Mouse (Mus musculus) fibroblast of lung, adult 2 months (primary cell): ENCODE measurements around the gene Tubb3.
"Not testable (repeated sequence)": the region's sequence is repeated elsewhere in the genome, so short reads cannot be mapped to it uniquely, and the experiment has no call there.

ENCODE experiments used
- DNase-seq: peaks from one replicate; pipeline ENCODE4 v3.0.0-alpha.2; 2011; ENCODE audit warnings: low read depth

Tubb3 gene

DNA sequence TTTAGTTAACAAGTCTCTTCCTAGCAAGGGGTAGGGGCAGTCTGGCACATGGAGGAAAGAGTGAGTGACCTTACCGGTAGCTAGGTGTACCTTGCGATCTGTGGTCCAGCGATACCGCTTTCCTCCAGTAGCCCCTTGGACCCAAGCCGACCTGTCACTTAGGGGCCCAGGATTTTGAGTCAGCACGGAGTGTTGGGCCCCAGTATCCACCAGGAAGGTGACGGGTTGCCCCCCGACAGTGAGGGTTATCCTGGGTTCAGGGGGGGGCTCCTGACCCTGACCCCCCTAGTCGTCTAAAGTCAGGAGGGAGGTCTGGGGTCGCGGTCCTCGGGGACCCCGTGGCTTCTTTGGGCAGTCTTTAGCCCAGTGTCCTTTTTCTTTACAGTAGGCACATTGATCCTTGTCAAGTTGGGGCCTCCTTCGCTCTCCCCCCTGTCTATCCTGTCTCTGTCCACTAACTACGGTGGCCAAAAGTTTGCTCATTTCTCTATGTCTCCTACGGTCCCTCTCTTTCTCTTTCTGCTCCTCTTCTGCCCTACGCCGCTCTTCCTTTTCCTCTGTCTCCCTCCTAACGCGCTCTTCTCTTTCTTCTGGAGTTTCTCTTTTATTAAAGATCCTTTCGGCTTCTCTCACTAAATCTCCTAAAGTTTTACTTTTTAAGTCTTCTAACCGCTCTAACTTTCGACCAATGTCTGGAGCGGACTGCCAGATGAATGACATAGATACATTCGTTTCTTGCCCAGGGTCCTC, 20.6 kb downstream of the Tubb3 start:
- no peak for DNase-seq

DNA sequence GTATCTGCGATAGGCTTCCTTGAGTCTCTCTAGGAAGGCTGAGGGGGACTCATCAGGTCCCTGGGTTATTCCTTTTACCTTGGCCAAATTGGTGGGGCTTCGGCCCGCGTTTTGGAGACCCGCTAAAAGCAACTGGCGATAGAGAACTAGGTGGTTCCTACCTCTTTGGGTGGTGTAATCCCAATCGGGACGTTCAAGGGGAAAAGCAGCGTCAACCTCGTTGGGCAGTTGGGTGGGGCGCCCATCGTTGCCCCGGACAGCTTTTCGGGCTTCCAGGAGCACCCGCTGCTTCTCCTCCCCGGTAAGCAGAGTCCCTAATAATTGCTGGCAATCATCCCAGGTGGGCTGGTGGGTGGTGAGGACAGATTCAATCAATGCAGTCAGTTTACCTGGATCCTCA, 21.2 kb downstream of the Tubb3 start:
- DNase-seq, result no peak

DNA sequence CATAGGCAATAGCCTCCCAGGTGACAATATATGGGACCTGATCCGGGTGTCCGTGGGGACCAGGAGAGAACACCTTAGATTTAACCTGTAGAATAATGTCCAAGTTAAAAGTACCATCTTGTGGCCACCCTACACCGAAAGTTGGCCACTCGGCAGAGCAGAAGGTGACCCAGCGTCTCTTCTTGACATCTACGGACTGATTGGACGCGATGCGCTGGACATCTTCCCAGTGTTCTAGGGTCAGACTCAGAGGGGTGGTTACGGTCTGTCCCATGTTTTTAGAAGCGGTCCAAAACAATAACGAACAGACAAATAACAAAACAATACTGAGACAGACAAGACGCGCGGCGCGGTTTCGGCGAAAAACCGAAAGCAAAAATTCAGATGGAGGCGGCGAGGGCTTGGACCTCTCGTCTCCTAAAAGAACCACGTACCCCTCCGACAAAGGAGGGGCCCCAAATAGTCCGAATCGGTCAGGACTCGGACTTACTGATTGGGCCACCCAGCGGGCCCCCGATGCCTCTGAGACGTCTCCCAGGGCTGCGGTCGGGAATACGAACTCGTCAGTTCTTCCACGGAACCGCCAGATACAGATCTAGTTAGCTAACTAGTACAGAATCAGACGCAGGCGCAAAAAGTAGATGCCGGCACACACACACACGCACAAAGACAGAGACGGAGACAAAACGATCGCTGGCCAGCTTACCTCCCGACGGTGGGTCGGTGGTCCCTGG, 22.2 kb downstream of the Tubb3 start:
- not testable (repeated sequence) for DNase-seq

DNA sequence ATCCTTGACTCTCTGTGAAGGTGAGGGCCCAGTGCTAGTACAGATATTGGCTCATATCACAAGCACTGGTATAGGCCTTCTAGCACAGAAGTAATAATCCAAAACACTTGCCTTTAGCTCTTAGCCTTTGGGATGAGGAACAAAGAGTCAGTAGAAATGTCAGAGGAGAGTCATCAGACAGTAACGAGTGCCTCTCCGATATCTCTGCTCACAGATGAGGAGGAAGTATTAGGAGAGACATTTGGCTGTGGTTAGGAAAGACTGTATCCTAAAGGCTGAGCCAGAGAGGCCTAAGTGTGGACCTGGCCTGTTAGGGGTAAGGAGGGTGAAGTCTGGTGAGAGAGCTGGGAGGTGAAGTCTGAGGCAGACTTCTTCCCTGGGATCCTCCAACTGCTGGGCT, 30.6 kb downstream of the Tubb3 start:
- DNase-seq, result no peak

DNA sequence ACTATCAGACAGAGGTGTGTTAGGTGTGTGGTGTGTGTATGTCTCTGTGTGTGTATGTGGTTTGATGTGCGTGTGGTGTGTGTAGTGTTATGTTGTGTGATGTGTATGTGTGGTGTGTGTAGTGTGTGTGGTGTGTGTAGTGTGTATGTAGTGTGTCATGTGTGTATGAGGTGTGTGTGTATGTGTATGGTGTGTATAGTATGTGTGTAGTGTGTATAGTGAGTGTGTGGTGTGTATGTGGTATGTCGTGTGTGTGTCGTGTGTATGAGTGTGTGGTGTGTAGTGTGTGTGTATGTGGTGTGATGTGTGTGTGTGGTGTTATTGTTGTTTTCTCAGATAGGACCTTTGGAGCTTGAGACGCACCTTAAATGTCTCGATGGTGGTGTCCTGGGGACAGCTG, 31.1 kb downstream of the Tubb3 start:
- no peak for DNase-seq

DNA sequence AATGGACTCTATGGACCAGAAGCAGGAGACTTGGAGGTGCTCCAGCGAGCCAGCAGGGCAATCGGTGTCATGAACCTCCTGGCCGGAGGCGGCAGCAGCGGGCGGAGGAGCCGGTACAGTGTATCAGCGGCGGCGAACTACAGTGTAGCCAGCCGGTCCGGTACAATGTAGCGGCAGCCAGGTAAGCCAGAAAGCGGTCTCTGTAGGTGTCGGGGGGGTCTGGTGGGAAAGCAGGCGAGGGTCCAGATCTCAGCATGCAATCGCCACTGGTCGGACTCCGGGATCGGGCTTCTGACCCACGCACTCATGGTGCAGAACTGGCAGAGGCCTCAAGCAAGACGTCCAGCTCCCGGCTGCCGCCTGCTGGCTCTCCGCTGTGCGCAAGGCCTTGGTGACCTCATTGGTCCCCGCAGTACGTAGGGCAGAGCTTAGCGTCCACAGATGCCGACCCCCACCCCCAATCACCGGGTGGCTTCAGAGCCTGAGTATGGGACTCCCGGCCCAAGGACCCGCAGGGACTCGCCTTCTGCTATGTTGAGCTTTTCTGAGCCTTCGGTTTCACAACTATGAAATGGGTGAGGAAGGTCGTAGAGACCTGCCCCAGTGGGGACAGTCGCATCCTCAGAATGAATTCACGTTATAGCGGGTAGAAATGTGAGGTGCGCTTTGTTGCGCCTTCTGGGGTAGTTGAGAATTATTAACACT, 31.8 kb downstream of the Tubb3 start:
- peak; percentile 90 for DNase-seq

DNA sequence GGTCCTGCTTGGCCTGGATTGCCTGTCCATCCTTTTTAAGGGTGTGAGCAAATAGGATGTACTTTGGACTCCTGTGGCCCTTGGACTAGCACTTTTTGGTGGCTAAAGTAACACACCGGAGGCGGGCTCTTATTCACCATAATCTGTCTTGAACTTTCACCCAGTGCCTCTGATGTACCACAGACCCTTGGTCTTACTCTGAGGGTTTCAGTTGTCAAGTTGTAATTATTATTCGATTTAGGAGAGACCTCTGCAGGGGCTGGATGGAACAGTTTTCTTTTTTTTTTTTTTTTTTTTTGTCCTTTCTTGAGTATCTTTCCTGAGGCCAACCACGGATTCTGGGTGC, 32.3 kb downstream of the Tubb3 start:
- no peak for DNase-seq

DNA sequence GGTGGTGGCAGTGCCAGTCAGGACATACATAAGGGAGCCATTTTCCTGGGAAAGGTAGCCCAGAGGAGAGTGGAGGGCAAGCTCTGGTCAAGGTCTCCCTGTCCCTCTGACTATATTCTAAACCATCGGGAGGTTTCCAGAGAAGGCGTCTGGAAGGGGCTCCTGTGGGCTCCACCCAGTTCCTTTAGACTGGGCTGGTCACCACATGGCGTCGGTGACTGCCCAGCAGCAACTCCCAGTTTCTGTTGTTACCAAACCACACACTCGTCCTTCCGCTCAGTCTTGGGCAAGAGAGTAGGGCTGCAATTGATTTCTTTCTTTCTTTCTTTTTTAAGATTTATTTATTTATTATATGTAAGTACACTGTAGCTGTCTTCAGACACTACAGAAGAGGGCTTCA, 32.9 kb downstream of the Tubb3 start:
- no peak for DNase-seq

DNA sequence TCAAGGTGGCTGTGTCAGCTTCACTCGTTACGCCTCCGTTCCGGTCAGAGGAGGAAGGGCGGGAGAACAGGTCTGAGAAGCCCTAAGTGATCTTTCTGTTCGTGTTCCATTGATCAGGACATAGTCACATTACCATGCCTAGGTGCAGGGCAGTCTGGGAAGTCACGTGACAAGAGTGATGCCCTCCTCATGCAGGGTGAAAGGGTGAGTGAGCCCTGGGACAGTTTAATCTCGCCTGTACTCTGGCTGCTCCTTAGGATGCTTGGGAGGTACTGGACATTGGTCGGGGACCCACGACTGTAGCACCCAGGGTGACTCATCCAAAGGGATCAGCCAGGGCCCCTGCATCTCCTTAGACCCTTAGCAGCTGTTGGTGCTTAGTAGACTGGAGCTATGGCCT, 34.8 kb downstream of the Tubb3 start:
- no peak for DNase-seq

DNA sequence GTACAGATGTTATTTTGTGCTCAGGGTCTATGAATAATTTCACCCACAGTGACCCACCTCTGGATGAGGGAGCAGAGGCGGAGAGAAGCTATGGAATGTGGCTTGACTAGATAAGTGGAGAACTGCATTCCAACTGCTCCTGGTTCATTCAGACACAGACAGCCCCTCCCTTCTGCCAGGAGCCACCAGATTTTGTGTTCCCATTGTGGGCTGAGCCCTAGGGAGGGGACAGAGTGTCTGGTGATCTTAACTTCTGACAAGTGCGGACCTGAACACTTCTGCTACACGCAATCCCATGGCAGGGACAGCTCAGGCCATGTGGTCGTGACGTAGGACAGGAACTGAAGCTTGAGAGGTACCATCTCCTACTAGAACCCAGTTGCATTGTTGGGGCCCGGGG, 35.6 kb downstream of the Tubb3 start:
- DNase-seq, result no peak

DNA sequence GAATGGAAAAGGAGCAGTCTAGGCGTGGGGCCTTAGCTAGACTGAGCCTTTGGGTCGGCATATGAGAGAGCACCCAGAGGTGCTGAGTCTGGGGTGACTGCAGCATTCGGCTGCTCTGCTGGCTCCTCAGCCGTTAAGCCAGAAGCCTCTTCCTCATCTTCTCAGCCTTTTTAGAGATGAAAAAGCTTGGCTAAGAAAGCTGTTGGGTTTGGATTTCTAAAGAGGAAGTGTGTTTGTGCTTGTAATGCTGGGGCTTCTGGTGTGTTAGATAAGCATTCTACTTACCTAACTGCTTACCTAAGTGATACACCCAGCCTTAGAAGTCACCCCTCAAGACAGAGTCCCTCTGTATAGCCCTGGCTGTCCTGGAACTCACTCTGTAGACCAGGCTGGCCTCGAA, 39.6 kb downstream of the Tubb3 start:
- DNase-seq, result no peak

DNA sequence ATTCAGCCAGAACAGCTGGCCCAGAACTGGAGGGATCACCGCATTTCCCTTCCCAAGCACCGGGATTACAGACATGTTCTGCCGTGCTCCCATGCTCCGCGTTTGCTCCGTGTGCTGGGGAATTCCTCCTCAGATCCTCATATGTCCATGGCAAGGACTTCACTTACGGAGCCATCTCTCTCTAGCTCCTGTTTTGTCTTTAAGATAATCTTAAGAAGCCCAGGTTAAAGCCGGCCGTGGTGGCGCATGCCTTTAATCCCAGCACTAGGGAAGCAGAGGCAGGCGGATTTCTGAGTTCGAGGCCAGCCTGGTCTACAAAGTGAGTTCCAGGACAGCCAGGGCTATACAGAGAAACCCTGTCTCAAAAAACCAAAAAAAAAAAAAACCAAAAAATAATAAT, 40.5 kb downstream of the Tubb3 start:
- not testable (repeated sequence) for DNase-seq

DNA sequence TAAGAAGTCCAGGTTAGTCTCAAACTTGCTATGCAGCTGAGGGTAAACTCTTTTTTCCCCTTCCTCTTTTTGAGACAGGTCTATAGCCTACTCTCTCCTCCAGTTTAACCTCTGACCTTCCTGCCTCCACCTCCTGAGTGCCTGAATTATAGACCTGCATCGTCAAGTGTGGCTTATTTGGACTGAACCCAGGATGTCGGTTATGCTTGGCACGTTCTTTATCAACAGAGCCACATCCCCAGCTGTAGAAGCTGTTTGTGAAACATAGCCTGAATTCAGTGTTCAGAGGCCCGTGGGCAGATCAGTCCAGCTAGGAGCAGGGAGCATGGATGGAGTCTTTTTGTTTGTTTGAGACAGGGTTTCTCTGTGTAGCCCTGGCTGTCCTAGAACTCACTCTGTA, 40.9 kb downstream of the Tubb3 start:
- no peak for DNase-seq

DNA sequence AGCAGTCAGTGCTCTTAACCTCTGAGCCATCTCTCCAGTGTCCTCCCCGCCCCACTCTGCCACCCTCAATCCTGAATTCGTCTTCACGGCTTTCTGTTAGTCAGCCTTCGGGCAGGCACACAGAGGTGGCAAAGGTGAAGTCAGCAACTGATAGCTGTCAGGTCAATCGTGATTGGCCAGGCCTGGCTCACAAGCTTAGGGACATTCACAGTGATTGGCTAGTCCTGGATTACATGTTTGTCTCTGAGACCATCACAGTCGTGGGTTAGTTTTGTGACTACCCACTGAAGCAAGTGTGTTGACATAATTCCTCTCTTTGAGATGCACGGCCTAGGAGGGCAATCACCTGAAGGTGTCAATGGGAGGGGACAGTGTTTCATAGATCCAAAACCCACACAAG, 42.1 kb downstream of the Tubb3 start:
- DNase-seq, result no peak

DNA sequence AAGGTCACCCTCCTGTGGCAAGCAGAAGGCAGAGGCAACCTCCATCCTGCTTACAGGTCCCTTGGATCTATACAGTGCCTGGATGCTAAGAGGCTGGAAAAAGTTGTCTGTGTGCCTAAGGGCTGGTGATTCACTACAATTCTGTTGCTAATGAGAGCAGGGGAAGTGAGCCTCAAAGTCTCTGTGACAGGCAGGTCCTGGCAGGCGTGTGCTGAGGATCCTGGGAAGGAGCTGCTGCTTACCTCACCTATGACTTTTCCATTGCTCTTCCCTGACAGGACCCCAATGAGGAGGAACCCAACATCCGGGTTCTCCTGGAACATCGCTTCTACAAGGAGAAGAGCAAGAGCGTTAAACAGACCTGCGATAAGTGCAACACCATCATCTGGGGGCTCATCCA, 42.7 kb downstream of the Tubb3 start:
- DNase-seq, result no peak

DNA sequence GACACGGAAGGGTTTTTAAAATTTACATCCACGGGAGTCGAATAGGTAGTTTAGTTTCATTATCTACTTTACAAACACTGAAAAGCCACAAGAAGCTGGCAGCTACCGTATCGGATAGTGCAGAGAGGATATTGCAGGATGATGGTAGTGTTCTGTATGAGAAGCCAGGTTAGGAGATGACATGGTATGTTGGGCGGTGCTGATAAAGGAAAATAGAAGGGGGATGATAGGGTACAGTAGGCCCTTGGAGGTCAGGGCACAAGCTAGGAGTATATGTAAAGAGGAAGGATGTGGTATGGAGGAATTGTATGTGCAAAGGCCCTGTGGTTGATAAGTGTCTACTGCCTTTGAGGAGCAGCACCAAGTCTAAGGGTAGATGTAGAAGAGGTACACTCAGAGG, 43.3 kb downstream of the Tubb3 start:
- DNase-seq, result no peak

DNA sequence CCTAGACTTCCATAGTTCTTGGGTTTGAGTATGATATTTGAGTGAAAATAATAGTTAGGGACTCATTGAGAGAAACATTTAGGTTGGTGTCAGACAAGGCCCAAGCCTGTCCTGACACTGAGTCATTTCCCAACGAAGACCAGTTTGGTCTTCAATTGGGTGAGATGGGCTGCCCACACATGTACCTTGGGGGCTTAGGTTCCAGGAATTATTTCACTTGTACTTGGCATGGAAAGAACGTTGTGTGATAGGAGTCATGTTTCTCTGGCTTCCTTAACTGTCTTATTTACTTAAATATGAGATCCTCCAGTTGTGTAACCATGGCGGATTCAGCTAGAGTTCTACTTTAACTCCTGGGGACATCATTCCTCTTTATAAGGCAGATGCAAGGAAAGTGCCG, 52.4 kb downstream of the Tubb3 start:
- DNase-seq, result no peak

DNA sequence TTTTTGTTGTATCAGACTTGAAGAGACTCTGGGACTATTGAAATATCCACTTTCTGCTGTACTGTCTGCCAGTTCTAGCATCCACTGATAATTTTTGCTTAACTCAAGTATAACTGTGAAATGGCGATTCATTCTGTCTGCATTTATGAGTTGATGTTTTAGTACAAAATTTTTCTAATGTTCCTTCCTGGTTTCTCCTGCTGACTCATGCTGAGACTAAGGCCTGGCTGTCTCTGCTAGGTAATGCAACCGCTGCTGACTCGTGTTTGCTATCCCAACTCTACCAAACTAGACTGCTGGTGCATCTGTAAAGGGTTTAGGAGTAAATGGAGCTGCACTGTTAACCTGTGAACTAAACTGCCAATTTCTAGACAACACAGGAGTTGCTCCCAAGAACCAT, 56.3 kb downstream of the Tubb3 start:
- DNase-seq, result no peak
